Mouse (Mus musculus) megakaryocyte, embryonic 14.5 days (primary cell): ENCODE results near the gene Serpinb1c.

ENCODE experiments used
- FLI1 ChIP-seq: IDR thresholded peaks from 2 replicates; pipeline ENCODE4 v1.6.1; 2012; ENCODE audit warnings: low read length, inconsistent platforms, mixed read lengths
- GATA1 ChIP-seq: IDR thresholded peaks from 3 replicates; pipeline ENCODE4 v1.6.1; 2012; ENCODE audit warnings: mixed read lengths, low read length, inconsistent platforms, borderline replicate concordance

GRCm38 (mm10) chr13:32903211-32903873 lies 5.3 kb upstream of the Serpinb1c start:
- no peak for TF ChIP-seq GATA1
- TF ChIP-seq FLI1 = no peak
